Mouse (Mus musculus): ENCODE results near the gene Cacna2d3. TPM values are rescaled to one million over a fixed set of nuclear protein-coding genes. Genes with fewer than 3 reads are reported as not detected.

Gene Cacna2d3
- total RNA-seq, 1 experiment, result 0.40 TPM

GRCm38 (mm10) chr14:29730256-29730655, 8.6 kb upstream of the Cacna2d3 start:
- TF ChIP-seq CHD2 (IDR thresholded peaks at IDR 0.05; ENCODE audit: low read depth, low read length), result no peak
- H3K9me3 ChIP-seq (ENCODE audit: control insufficient read depth, insufficient read depth, low read depth, low read length), result no peaks in the 10 kb centered on the region
- H3K36me3 ChIP-seq (ENCODE audit: control insufficient read depth, insufficient read depth, low read length, poor library complexity, severe bottlenecking), result no peaks in the 10 kb centered on the region
- H3K9ac ChIP-seq (ENCODE audit: insufficient read depth, low read depth, low read length, poor library complexity, severe bottlenecking), result no peak overlapping the region
- H3K4me3 ChIP-seq (ENCODE audit: insufficient read depth in 1 of 2, low read depth in 1 of 2, low read length in 2 of 2, poor library complexity in 1 of 2, severe bottlenecking in 1 of 2), result no peak overlapping the region
- H3K27ac ChIP-seq (ENCODE audit: insufficient read depth, low read depth, low read length, poor library complexity, severe bottlenecking), result no peak overlapping the region
- in situ Hi-C loops (cut with MboI; ENCODE audit: low sequenced_read_pairs in 2 of 2, unreplicated experiment in 2 of 2), result loop anchor here (25.0 kb wide), 1 partner anchor 207 kb away; no protein-coding TSS in a partner anchor
- H3K4me1 ChIP-seq (ENCODE audit: control insufficient read depth in 2 of 2, insufficient read depth in 2 of 2, low read length in 2 of 2, poor library complexity in 1 of 2), result no peaks in the 10 kb centered on the region
- no peak for DNase-seq (ENCODE audit: low read depth, low spot score)

GRCm38 (mm10) chr14:29729009-29729408, 7.3 kb upstream of the Cacna2d3 start:
- no peaks in the 10 kb centered on the region for H3K36me3 ChIP-seq (ENCODE audit: control insufficient read depth, insufficient read depth, low read length, poor library complexity, severe bottlenecking)
- H3K9ac ChIP-seq (ENCODE audit: insufficient read depth, low read depth, low read length, poor library complexity, severe bottlenecking), result no peak overlapping the region
- no peak overlapping the region for H3K27ac ChIP-seq (ENCODE audit: insufficient read depth, low read depth, low read length, poor library complexity, severe bottlenecking)
- no peak for TF ChIP-seq ZNF384 (IDR thresholded peaks at IDR 0.05; ENCODE audit: low read depth, low read length)
- no peak for TF ChIP-seq MAFK (IDR thresholded peaks at IDR 0.05; ENCODE audit: insufficient read depth, low read depth, low read length)
- TF ChIP-seq HCFC1 (IDR thresholded peaks at IDR 0.05; ENCODE audit: borderline replicate concordance, insufficient read depth, low read length), result no peak
- no peak for TF ChIP-seq CHD2 (IDR thresholded peaks at IDR 0.05; ENCODE audit: low read depth, low read length)
- TF ChIP-seq ZC3H11A (IDR thresholded peaks at IDR 0.05; ENCODE audit: borderline replicate concordance, low read depth, low read length), result no peak
- H3K9me3 ChIP-seq (ENCODE audit: control insufficient read depth, insufficient read depth, low read depth, low read length), result no peaks in the 10 kb centered on the region
- no peak for DNase-seq (ENCODE audit: low read depth, low spot score)
- H3K4me3 ChIP-seq (ENCODE audit: insufficient read depth in 1 of 2, low read depth in 1 of 2, low read length in 2 of 2, poor library complexity in 1 of 2, severe bottlenecking in 1 of 2), result no peak overlapping the region
- in situ Hi-C loops (cut with MboI; ENCODE audit: low sequenced_read_pairs in 2 of 2, unreplicated experiment in 2 of 2), result loop anchor here (10.0 to 25.0 kb wide), 2 partner anchors 208 to 1224 kb away; partner anchors contain the start of gene Wnt5a (in 2 of the 2)
- H3K4me1 ChIP-seq (ENCODE audit: control insufficient read depth in 2 of 2, insufficient read depth in 2 of 2, low read length in 2 of 2, poor library complexity in 1 of 2), result no peaks in the 10 kb centered on the region

GRCm38 (mm10) chr14:29727596-29727995, 5.9 kb upstream of the Cacna2d3 start:
- Histone ChIP-seq H3K9ac (ENCODE audit: insufficient read depth, low read depth, low read length, poor library complexity, severe bottlenecking) (no peak overlapping the region), H3K9me3 (ENCODE audit: control insufficient read depth, insufficient read depth, low read depth, low read length) (no peaks in the 10 kb centered on the region), H3K27ac (ENCODE audit: insufficient read depth, low read depth, low read length, poor library complexity, severe bottlenecking) (no peak overlapping the region), H3K4me1 (ENCODE audit: control insufficient read depth in 2 of 2, insufficient read depth in 2 of 2, low read length in 2 of 2, poor library complexity in 1 of 2) (peaks cover 0 to 2% of the 10 kb centered on the region in 2 experiments; a peak in 1 of 4 replicates), H3K4me3 (ENCODE audit: insufficient read depth in 1 of 2, low read depth in 1 of 2, low read length in 2 of 2, poor library complexity in 1 of 2, severe bottlenecking in 1 of 2) (no peak overlapping the region), H3K36me3 (ENCODE audit: control insufficient read depth, insufficient read depth, low read length, poor library complexity, severe bottlenecking) (no peaks in the 10 kb centered on the region)
- TF ChIP-seq HCFC1 (IDR thresholded peaks at IDR 0.05; ENCODE audit: borderline replicate concordance, insufficient read depth, low read length) (no peak), MAFK (IDR thresholded peaks at IDR 0.05; ENCODE audit: insufficient read depth, low read depth, low read length) (no peak), CHD2 (IDR thresholded peaks at IDR 0.05; ENCODE audit: low read depth, low read length) (no peak), ZC3H11A (IDR thresholded peaks at IDR 0.05; ENCODE audit: borderline replicate concordance, low read depth, low read length) (no peak), ZNF384 (IDR thresholded peaks at IDR 0.05; ENCODE audit: low read depth, low read length) (no peak)
- in situ Hi-C loops (cut with MboI; ENCODE audit: low sequenced_read_pairs in 2 of 2, unreplicated experiment in 2 of 2), result loop anchor here (10.0 to 25.0 kb wide), 2 partner anchors 210 to 1223 kb away; partner anchors contain the start of gene Wnt5a (in 2 of the 2)
- DNase-seq (ENCODE audit: low read depth, low spot score), result no peak

- Histone ChIP-seq H3K4me1 (ENCODE audit: control insufficient read depth in 2 of 2, insufficient read depth in 2 of 2, low read length in 2 of 2, poor library complexity in 1 of 2) (peaks cover 0 to 2% of the 10 kb centered on the region in 2 experiments; a peak in 1 of 4 replicates), H3K9me3 (ENCODE audit: control insufficient read depth, insufficient read depth, low read depth, low read length) (no peaks in the 10 kb centered on the region), H3K9ac (ENCODE audit: insufficient read depth, low read depth, low read length, poor library complexity, severe bottlenecking) (no peak overlapping the region), H3K4me3 (ENCODE audit: insufficient read depth in 1 of 2, low read depth in 1 of 2, low read length in 2 of 2, poor library complexity in 1 of 2, severe bottlenecking in 1 of 2) (peak overlapping the region in 1 of 2 experiments; percentile 78; a peak in 2 of 4 replicates), H3K27ac (ENCODE audit: insufficient read depth, low read depth, low read length, poor library complexity, severe bottlenecking) (no peak overlapping the region), H3K36me3 (ENCODE audit: control insufficient read depth, insufficient read depth, low read length, poor library complexity, severe bottlenecking) (no peaks in the 10 kb centered on the region)
- no peak for DNase-seq (ENCODE audit: low read depth, low spot score)
- TF ChIP-seq HCFC1 (IDR thresholded peaks at IDR 0.05; ENCODE audit: borderline replicate concordance, insufficient read depth, low read length) (no peak), ZC3H11A (IDR thresholded peaks at IDR 0.05; ENCODE audit: borderline replicate concordance, low read depth, low read length) (no peak), CHD2 (IDR thresholded peaks at IDR 0.05; ENCODE audit: low read depth, low read length) (no peak), MAFK (IDR thresholded peaks at IDR 0.05; ENCODE audit: insufficient read depth, low read depth, low read length) (no peak), ZNF384 (IDR thresholded peaks at IDR 0.05; ENCODE audit: low read depth, low read length) (no peak)
- in situ Hi-C loops (cut with MboI; ENCODE audit: low sequenced_read_pairs in 2 of 2, unreplicated experiment in 2 of 2), result loop anchor here (10.0 kb wide), 1 partner anchor 1218 kb away; the partner anchor contains the start of gene Wnt5a (in 2 of the 2)
Measured at GRCm38 (mm10) chr14:29723267-29723666, 1.6 kb upstream of the Cacna2d3 start.

Data from ES-E14 (cell line).